Mouse (Mus musculus) kidney, adult 2 months (tissue): ENCODE results near the gene Slc29a2. TPM values are rescaled to one million over a fixed set of nuclear protein-coding genes. Genes with fewer than 3 reads are reported as not detected.
A peak's percentile ranks its signal among the peaks of the same experiment; 100 is the strongest.

Source experiments
- DNase-seq: peaks from one replicate; pipeline ENCODE4 v3.0.0; 2021
- H3K27ac ChIP-seq: fragments of 200-500 bp; 2 replicates; pipeline ENCODE4 v1.5.1; 2012; ENCODE audit warnings: low read depth, low read length, control low read depth, inconsistent platforms; ENCODE audit not compliant: insufficient read depth
- H3K27me3 ChIP-seq: fragments of 200-500 bp; replicated peaks from 2 replicates; pipeline ENCODE4 v1.6.1; 2012; ENCODE audit warnings: mild to moderate bottlenecking, moderate library complexity, low read length, inconsistent platforms; ENCODE audit not compliant: control insufficient read depth, insufficient read depth
- H3K36me3 ChIP-seq: fragments of 200-500 bp; 2 replicates; pipeline ENCODE4 v1.6.1; 2012; ENCODE audit warnings: mild to moderate bottlenecking, moderate library complexity, low read length, inconsistent platforms; ENCODE audit not compliant: control insufficient read depth, insufficient read depth
- H3K4me1 ChIP-seq: fragments of 200-500 bp; 2 replicates; pipeline ENCODE4 v1.6.1; 2011; ENCODE audit warnings: low read length; ENCODE audit not compliant: control insufficient read depth, insufficient read depth
- H3K4me3 ChIP-seq: fragments of 200-500 bp; 2 replicates; pipeline ENCODE4 v1.5.1; 2011; ENCODE audit warnings: mild to moderate bottlenecking, low read depth, low read length, control low read depth; ENCODE audit not compliant: insufficient read depth
- CTCF ChIP-seq: fragments of 200-500 bp; conservative IDR thresholded peaks from 2 replicates; pipeline ENCODE4 v1.5.1; 2011; ENCODE audit warnings: low read depth, mild to moderate bottlenecking, control low read depth, low read length, moderate library complexity, mixed read lengths; ENCODE audit not compliant: insufficient read depth, insufficient read length
- POLR2A ChIP-seq: fragments of 200-500 bp; IDR thresholded peaks from one replicate; pipeline ENCODE4 v1.6.1; 2011; ENCODE audit warnings: low read depth, low read length, control low read depth
- WGBS: fragments of 180-500 bp; shearing (Covaris S2); methylation state at CpG from one replicate; pipeline ENCODE4 v1.1.7; 2018; 5-methylcytosine and 5-hydroxymethylcytosine counted together
- polyA plus RNA-seq: library from polyadenylated mRNA; depleted of rRNA; stranded (reverse); fragments of >200 nt; gene quantifications from 2 replicates; pipeline ENCODE4 v1.2.3, GENCODE M21; 2012

Slc29a2 gene
- polyA plus RNA-seq, 1 experiment: 14.2 TPM

- Histone ChIP-seq H3K36me3 (no peaks in the 10 kb centered on the region), H3K27ac (no peak overlapping the region), H3K4me3 (no peak overlapping the region), H3K4me1 (no peaks in the 10 kb centered on the region), H3K27me3 (no peaks in the 10 kb centered on the region)
- TF ChIP-seq POLR2A (no peak), CTCF (no peak)
- no peak for DNase-seq
- WGBS: 84% methylated on average over 3 of the region's 3 CpGs
Observed at GRCm38 (mm10) chr19:5032686-5033085, 9.0 kb downstream of the Slc29a2 start.

GRCm38 (mm10) chr19:5036577-5036976 is 12.9 kb downstream of the Slc29a2 start:
- TF ChIP-seq POLR2A (no peak), CTCF (no peak)
- 80% methylated on average over 4 of the region's 4 CpGs for WGBS
- Histone ChIP-seq H3K4me3 (no peak overlapping the region), H3K36me3 (no peaks in the 10 kb centered on the region), H3K4me1 (peaks cover 9% of the 10 kb centered on the region), H3K27ac (no peak overlapping the region), H3K27me3 (no peaks in the 10 kb centered on the region)
- no peak for DNase-seq

- Histone ChIP-seq H3K4me3 (peak overlapping the region; percentile 77), H3K36me3 (no peaks in the 10 kb centered on the region), H3K4me1 (peaks cover 13% of the 10 kb centered on the region), H3K27me3 (no peaks in the 10 kb centered on the region), H3K27ac (no peak overlapping the region)
- no peak for TF ChIP-seq CTCF
- no peak for TF ChIP-seq POLR2A
- DNase-seq: peak; percentile 81
- WGBS: 6% methylated on average over 32 of the region's 32 CpGs
Observed at GRCm38 (mm10) chr19:5037678-5038571, 14.3 kb downstream of the Slc29a2 start.

- H3K4me3 ChIP-seq: peak within 1 kb of the TSS; percentile 77
- peaks cover 13% of the 10 kb centered on the region for H3K4me1 ChIP-seq
- under 1% methylated on average over 44 of the region's 44 CpGs for WGBS
- peak; percentile 92 for DNase-seq
- H3K27ac ChIP-seq: peak within 1 kb of the TSS; percentile 19; the same call in 1 of the 2 replicates
- peak; percentile 40; the same call in 1 of the 2 replicates for TF ChIP-seq CTCF
- TF ChIP-seq POLR2A: no peak
- H3K27me3 ChIP-seq: no peaks in the 10 kb centered on the region
- no peaks in the 10 kb centered on the region for H3K36me3 ChIP-seq
Observed at GRCm38 (mm10) chr19:5038709-5039156, 15.1 kb downstream of the Slc29a2 start, which contains the start of the genes B4gat1 and AC124502.3. Gene B4gat1 (plus strand): TSS chr19:5038826. Gene AC124502.3 (plus strand): TSS chr19:5038891.

- Histone ChIP-seq H3K27ac (no peak overlapping the region; the same call in 1 of the 2 replicates), H3K36me3 (no peaks in the 10 kb centered on the region), H3K27me3 (no peaks in the 10 kb centered on the region), H3K4me1 (peaks cover 13% of the 10 kb centered on the region), H3K4me3 (peak overlapping the region; percentile 77)
- no peak for TF ChIP-seq POLR2A
- TF ChIP-seq CTCF: no peak
- WGBS: 7% methylated on average over 41 of the region's 41 CpGs
- DNase-seq: peak; percentile 54
Observed at GRCm38 (mm10) chr19:5039301-5040114, 15.8 kb downstream of the Slc29a2 start.

GRCm38 (mm10) chr19:5040862-5041523 is 17.3 kb downstream of the Slc29a2 start, which contains the start of gene Brms1:
Gene Brms1 (plus strand): TSS chr19:5041354.
- DNase-seq: peak; percentile 96
- H3K36me3 ChIP-seq: no peaks in the 10 kb centered on the region
- H3K27me3 ChIP-seq: no peaks in the 10 kb centered on the region
- TF ChIP-seq POLR2A (no peak), CTCF (no peak)
- H3K27ac ChIP-seq: peak within 1 kb of the TSS; percentile 36; the same call in 1 of the 2 replicates
- peak within 1 kb of the TSS; percentile 66 for H3K4me3 ChIP-seq
- peaks cover 13% of the 10 kb centered on the region for H3K4me1 ChIP-seq
- WGBS: 3% methylated on average over 40 of the region's 40 CpGs
